Mouse (Mus musculus): Measurements from ENCODE around the gene Gatad2a. TPM values are rescaled to one million over a fixed set of nuclear protein-coding genes. Genes with fewer than 3 reads are reported as not detected.
A peak's percentile ranks its signal among the peaks of the same experiment; 100 is the strongest.

Gatad2a gene
- total RNA-seq, 2 experiments from 2014 or later: 28.6 to 38.8 TPM

- DNase-seq (ENCODE audit: low spot score): no peak
These were observed 118.2 kb downstream of the Gatad2a start for GRCm38 (mm10) chr8:69877992-69878391.

- DNase-seq (ENCODE audit: low spot score): no peak
These were observed 118.8 kb downstream of the Gatad2a start for GRCm38 (mm10) chr8:69877396-69877795.

DNA sequence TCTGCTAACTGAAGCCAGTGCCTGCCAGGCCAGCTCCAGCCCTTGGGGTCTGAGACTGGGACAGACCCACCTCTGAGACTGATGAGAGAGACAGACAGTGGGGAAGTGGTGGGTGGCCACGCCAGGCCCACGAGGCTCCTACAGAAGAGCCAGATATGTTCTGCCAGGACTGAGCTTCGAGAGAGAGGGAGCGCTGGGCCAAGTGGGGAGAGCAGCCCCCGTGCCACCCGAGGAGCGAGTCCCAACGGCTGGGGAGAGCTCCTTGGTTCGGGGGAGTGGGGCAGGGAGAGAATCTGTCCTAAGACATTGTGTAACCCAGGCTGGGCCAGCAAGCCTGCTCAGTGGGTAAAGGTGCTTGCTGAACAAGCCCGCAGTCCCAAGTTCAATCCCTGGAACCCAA is 119.2 kb downstream of the Gatad2a start:
- no peak for DNase-seq (ENCODE audit: low spot score)

DNA sequence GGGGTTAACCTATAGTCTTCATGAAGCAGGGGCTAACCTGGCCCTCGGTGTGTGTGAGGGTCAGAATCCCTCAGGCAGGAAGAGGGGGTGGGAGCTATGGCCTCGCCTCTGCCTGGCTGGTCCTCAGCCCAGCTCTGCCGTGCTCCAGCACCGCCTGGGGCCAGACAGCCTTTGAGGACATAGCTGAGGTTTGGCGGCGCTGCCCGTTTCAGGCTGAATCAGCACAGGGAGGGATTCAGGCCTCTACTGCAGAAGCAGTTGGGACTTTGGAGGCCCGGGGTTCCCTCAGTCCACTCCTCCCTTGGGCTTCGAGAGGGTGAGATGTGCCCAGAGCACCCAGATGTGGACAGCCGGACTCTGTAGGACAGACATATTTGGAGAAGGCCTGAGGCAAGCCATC is 120.1 kb downstream of the Gatad2a start:
- DNase-seq (ENCODE audit: low spot score): no peak

- peak; percentile 69 for DNase-seq (ENCODE audit: low spot score)
These were observed 121.5 kb downstream of the Gatad2a start for GRCm38 (mm10) chr8:69874654-69875053.

GRCm38 (mm10) chr8:69874155-69874554 is 122.0 kb downstream of the Gatad2a start:
- peak; percentile 61 for DNase-seq (ENCODE audit: low spot score)

GRCm38 (mm10) chr8:69870907-69871306 is 125.3 kb downstream of the Gatad2a start:
- no peak for DNase-seq (ENCODE audit: low spot score)

DNA sequence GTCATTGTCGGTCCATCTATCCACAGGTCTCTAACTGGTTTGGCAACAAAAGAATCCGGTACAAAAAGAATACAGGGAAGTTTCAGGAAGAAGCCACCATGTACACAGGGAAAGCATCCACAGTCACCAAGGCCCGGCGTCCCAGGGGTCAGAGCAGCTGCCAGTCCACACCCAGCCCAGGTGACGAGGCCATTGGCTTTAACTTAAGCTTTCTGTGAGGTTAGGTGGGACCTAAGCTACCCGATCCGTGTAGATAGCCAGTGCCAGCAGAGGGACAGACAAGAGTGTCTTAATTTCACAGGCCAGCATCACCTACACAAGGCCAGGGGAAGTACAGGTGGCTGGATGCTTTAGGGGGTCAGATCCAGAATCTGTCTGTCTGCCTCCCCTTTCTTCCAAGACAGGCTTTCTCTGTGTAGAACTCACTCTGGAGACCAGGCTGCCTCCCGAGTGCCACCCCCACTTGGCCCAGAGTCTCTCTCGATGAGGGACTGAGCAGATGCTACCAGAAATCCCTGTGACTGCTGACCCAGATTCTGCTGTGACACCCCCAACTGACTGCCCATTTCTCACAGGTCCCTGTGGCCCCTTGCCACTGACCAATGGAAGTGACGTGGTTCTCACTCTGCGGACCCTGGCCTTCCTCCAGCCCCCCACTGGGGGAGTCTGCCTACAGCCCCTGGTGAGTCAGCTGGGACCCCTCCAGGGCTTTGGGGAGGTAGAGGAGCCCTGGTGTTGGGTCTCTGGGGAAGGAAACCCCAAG is 126.0 kb downstream of the Gatad2a start:
- no peak for DNase-seq (ENCODE audit: low spot score)

DNA sequence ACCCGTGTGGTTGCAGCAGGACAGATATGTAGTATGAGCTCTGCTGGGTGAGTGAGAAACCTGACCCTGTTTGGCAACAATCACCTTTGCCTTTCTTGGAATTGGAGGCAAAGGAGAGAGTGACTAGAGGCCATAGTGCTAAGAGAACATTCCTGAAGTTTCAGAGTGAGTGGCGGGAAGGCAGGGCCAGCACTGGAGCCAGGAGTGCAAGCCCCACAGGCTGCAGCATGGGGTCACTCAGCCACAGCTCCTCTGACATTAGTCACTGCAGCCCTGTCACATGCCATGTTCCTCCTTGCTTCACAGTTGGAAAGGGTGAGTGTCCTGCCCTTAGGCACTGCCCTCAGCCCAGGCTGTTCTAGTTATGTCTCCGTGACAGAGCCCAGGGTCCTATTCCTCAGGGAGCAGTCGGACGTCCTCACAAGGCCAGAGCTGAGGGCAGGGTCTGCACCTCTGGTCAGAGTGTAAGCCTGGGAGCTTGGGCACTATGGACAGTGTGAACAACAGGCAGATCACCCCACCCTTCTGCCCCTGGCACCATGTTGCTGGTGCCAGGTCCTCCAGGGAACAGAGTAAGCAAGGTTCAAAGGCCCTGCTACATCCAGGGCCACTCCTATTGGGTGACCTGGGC is 128.4 kb downstream of the Gatad2a start:
- peak; percentile 30 for DNase-seq (ENCODE audit: low spot score)

DNA sequence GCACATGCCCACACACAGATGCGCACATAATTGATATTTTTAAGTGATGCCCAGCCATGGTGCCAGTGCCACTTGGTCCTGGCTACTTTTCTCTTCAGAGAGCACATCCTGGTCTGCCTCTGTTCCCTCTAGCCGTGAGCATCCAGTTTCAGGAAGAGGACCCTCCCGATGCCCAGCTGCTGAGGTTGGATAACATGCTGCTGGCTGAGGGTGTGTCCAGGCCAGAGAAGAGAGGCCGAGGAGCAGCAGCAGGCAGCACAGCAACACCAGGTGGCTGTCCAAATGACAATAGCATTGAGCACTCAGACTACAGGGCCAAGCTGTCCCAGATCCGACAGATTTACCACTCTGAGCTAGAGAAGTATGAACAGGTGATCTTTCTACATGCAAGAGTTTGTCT is 132.0 kb downstream of the Gatad2a start:
- DNase-seq (ENCODE audit: low spot score): no peak

GRCm38 (mm10) chr8:69863387-69864020 is 132.7 kb downstream of the Gatad2a start:
- no peak for DNase-seq (ENCODE audit: low spot score)

GRCm38 (mm10) chr8:69861251-69861650 is 134.9 kb downstream of the Gatad2a start:
- no peak for DNase-seq (ENCODE audit: low spot score)

- no peak for DNase-seq (ENCODE audit: low spot score)
These were observed 135.4 kb downstream of the Gatad2a start for GRCm38 (mm10) chr8:69860807-69861206.

Other genes with a start within 250 kb of the Gatad2a start
- gene Zfp963, start 246.4 kb downstream of the Gatad2a start, total RNA-seq (2021): 1 to 10 TPM; 3.2 to 5.0 TPM
- 1 to 10 TPM; 3.2 to 3.3 TPM for gene Gm20422, start 221.5 kb downstream of the Gatad2a start, total RNA-seq (2021)
- 1 to 10 TPM; 8.4 to 9.4 TPM for gene Atp13a1, start 205.2 kb downstream of the Gatad2a start, total RNA-seq (2021)
- gene Zfp866, start 205.2 kb downstream of the Gatad2a start, total RNA-seq (2021): 10 to 100 TPM; 14.1 to 14.4 TPM
- gene Gmip, start 187.7 kb downstream of the Gatad2a start, total RNA-seq (2021): 1 to 10 TPM; 3.5 to 3.8 TPM
- under 1 TPM; 0.05 to 0.07 TPM for gene Lpar2, start 174.0 kb downstream of the Gatad2a start, total RNA-seq (2021)
- gene Pbx4, start 163.9 kb downstream of the Gatad2a start, total RNA-seq (2021): not detected
- gene Cilp2, start 108.7 kb downstream of the Gatad2a start, total RNA-seq (2021): 1 to 10 TPM; 2.5 to 2.7 TPM
- not detected for gene Tssk6, start 94.2 kb downstream of the Gatad2a start, total RNA-seq (2021)
- gene Ndufa13, start 93.8 kb downstream of the Gatad2a start, total RNA-seq (2021): 100 to 1,000 TPM; 347 to 364 TPM
- gene Yjefn3, start 93.7 kb downstream of the Gatad2a start, total RNA-seq (2021): 1 to 10 TPM; 8.3 to 9.7 TPM
- 10 to 100 TPM; 21.7 to 22.5 TPM for gene Mau2, start 46.4 kb upstream of the Gatad2a start, total RNA-seq (2021)
- 10 to 100 TPM; 16.1 to 19.5 TPM for gene Sugp1, start 46.4 kb upstream of the Gatad2a start, total RNA-seq (2021)
- under 1 TPM; 0.62 to 0.64 TPM for gene Tm6sf2, start 76.5 kb upstream of the Gatad2a start, total RNA-seq (2021)
- not detected for gene Hapln4, start 87.1 kb upstream of the Gatad2a start, total RNA-seq (2021)
- not detected for gene Ncan, start 124.5 kb upstream of the Gatad2a start, total RNA-seq (2021)
- gene Nr2c2ap, start 134.9 kb upstream of the Gatad2a start, total RNA-seq (2021): 1 to 10 TPM; 4.5 to 4.9 TPM
- gene Rfxank, start 142.8 kb upstream of the Gatad2a start, total RNA-seq (2021): 1 to 10 TPM; 7.4 to 9.1 TPM
- gene Borcs8, start 143.1 kb upstream of the Gatad2a start, total RNA-seq (2021): 10 to 100 TPM; 13.4 to 15.0 TPM
- under 1 TPM; 0.23 to 0.28 TPM for gene Mef2b, start 143.3 kb upstream of the Gatad2a start, total RNA-seq (2021)
- gene Tmem161a, start 176.0 kb upstream of the Gatad2a start, total RNA-seq (2021): 10 to 100 TPM; 75.2 to 88.4 TPM
- 10 to 100 TPM; 26.7 to 31.1 TPM for gene Slc25a42, start 215.9 kb upstream of the Gatad2a start, total RNA-seq (2021)
- 10 to 100 TPM; 37.4 to 49.4 TPM for gene Sugp2, start 237.8 kb upstream of the Gatad2a start, total RNA-seq (2021)
- gene Armc6, start 238.1 kb upstream of the Gatad2a start, total RNA-seq (2021): 1 to 10 TPM; 6.9 to 7.9 TPM

All from gastrocnemius, adult 18-20 months (tissue).